Mouse (Mus musculus) heart, postnatal 0 days (tissue): ENCODE measurements at regions not wholly inside any gene's neighbourhood (a gene's known extent, or its start where the extent isn't known, plus 50 kb on each side); places are given as distances from the start of the nearest gene placed in this dataset.

Experiments used
- CTCF ChIP-seq: IDR thresholded peaks from 2 replicates; pipeline ENCODE4 v1.5.1; 2016; ENCODE audit warnings: antibody characterized with exemption, control low read depth, low read depth
- EP300 ChIP-seq: IDR thresholded peaks from 2 replicates; pipeline ENCODE4 v1.6.1; 2016; ENCODE audit warnings: antibody characterized with exemption, low read depth

GRCm38 (mm10) chr10:16440932-16441640 is 1281.9 kb upstream of the Cited2 start:
- TF ChIP-seq CTCF (no peak), EP300 (no peak)
